Mouse (Mus musculus): ENCODE measurements at regions not wholly inside any gene's neighbourhood (a gene's known extent, or its start where the extent isn't known, plus 50 kb on each side); places are given as distances from the start of the nearest gene placed in this dataset.
A peak's percentile ranks its signal among the peaks of the same experiment; 100 is the strongest.

DNA sequence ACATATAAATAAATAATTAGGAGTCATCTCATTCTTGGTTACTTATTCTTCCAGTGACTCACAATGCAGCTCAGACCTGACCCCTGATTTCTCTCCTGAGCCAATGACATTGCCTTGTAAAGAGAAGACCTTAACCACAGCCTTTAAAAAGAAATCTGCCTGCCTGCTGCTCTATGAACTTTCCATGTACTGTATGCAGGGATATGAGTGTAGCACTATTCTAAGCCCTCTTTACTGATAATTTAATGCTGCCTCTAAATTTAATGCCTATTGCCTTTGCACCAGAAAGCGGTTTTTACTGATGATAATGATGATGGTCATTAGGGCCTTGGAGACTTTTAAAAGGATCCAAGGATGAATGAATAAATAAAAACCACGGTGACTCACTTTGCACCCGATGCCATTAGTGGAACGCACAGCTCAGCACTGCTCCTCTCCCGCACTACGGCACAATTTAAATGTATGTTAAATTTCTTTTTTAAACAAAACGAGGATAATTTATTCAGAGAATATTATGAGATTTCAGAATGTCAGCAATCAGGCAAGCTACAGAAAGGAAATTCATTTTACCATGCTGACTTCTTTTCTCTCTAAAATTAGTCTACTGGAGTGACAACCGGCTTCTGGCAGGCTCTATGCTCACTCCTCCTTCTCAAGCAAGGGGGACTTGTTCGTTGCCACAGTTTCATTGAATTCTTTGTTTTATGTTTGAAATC, 139.5 kb upstream of the Zfp770 start:
- Histone ChIP-seq H3K9ac (ENCODE audit: low read length) (no peak overlapping the region), H3K36me3 (ENCODE audit: control insufficient read depth, insufficient read depth, low read length) (no peaks in the 10 kb centered on the region), H3K4me1 (replicated peaks; ENCODE audit: control insufficient read depth, insufficient read depth, low read length) (0 out of 2 replicates have a peak, but pooled peaks cover 3% of the 10 kb centered on the region), H3K4me3 (ENCODE audit: low read depth, low read length) (no peak overlapping the region), H3K9me3 (ENCODE audit: control insufficient read depth, low read length) (no peaks in the 10 kb centered on the region), H3K27ac (ENCODE audit: low read depth, low read length) (no peak overlapping the region), H3K4me2 (ENCODE audit: low read depth, low read length, severe bottlenecking) (no peak overlapping the region), H3K27me3 (ENCODE audit: control insufficient read depth, insufficient read depth, low read length) (no peaks in the 10 kb centered on the region)
- DNase-seq (ENCODE audit: low spot score) (no peak), ATAC-seq (replicated peaks; ENCODE audit: low FRiP score) (no peak)
- WGBS: 85% methylated on average over 9 of the region's 9 CpGs

DNA sequence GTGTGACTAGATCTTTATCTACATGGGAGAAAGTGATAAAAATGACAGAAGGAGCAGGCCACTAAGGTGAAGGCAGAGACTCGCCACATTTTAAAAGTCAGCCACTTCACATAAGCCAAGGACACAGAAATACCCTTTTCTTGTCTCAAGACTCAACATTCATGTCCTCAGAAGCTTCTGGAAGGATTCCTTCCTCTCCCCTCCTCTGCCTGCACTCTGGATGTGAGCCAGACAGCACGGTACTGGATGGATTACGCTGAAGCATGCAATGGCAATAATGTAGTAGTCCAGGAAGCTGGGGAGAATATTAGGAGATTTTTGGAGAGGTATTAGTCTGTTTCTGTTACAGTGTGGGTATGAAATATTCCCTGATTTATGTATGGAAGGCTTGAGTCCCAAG, 100.5 kb upstream of the Zfp770 start:
- no peak overlapping the region for H3K9ac ChIP-seq (ENCODE audit: low read length)

GRCm38 (mm10) chr2:114295110-114295509, 93.8 kb upstream of the Zfp770 start:
- Histone ChIP-seq H3K4me3 (ENCODE audit: low read depth, low read length) (no peak overlapping the region), H3K27me3 (ENCODE audit: control insufficient read depth, insufficient read depth, low read length) (no peaks in the 10 kb centered on the region), H3K9ac (ENCODE audit: low read length) (no peak overlapping the region), H3K4me2 (ENCODE audit: low read depth, low read length, severe bottlenecking) (no peak overlapping the region), H3K9me3 (ENCODE audit: control insufficient read depth, low read length) (no peaks in the 10 kb centered on the region), H3K36me3 (ENCODE audit: control insufficient read depth, insufficient read depth, low read length) (no peaks in the 10 kb centered on the region), H3K4me1 (replicated peaks; ENCODE audit: control insufficient read depth, insufficient read depth, low read length) (no peaks in the 10 kb centered on the region), H3K27ac (ENCODE audit: low read depth, low read length) (no peak overlapping the region)
- 78% methylated on average over 1 of the region's 1 CpGs for WGBS
- DNase-seq (ENCODE audit: low spot score) (no peak), ATAC-seq (replicated peaks; ENCODE audit: low FRiP score) (no peak)

More for the DNA sequence above, 100.5 kb upstream of the Zfp770 start:
- Histone ChIP-seq H3K27ac (ENCODE audit: low read depth, low read length) (no peak overlapping the region), H3K9me3 (ENCODE audit: control insufficient read depth, low read length) (no peaks in the 10 kb centered on the region), H3K4me2 (ENCODE audit: low read depth, low read length, severe bottlenecking) (no peak overlapping the region), H3K27me3 (ENCODE audit: control insufficient read depth, insufficient read depth, low read length) (no peaks in the 10 kb centered on the region), H3K4me3 (ENCODE audit: low read depth, low read length) (no peak overlapping the region), H3K36me3 (ENCODE audit: control insufficient read depth, insufficient read depth, low read length) (no peaks in the 10 kb centered on the region), H3K4me1 (replicated peaks; ENCODE audit: control insufficient read depth, insufficient read depth, low read length) (no peaks in the 10 kb centered on the region)
- DNase-seq (ENCODE audit: low spot score) (no peak), ATAC-seq (replicated peaks; ENCODE audit: low FRiP score) (no peak)
- 89% methylated on average over 3 of the region's 3 CpGs for WGBS

- Histone ChIP-seq H3K36me3 (ENCODE audit: control insufficient read depth, insufficient read depth, low read length) (no peaks in the 10 kb centered on the region), H3K4me2 (ENCODE audit: low read depth, low read length, severe bottlenecking) (no peak overlapping the region), H3K27ac (ENCODE audit: low read depth, low read length) (no peak overlapping the region), H3K27me3 (ENCODE audit: control insufficient read depth, insufficient read depth, low read length) (no peaks in the 10 kb centered on the region), H3K4me1 (replicated peaks; ENCODE audit: control insufficient read depth, insufficient read depth, low read length) (no peaks in the 10 kb centered on the region), H3K9me3 (ENCODE audit: control insufficient read depth, low read length) (no peaks in the 10 kb centered on the region), H3K9ac (ENCODE audit: low read length) (no peak overlapping the region), H3K4me3 (ENCODE audit: low read depth, low read length) (no peak overlapping the region)
- WGBS: 89% methylated on average over 5 of the region's 5 CpGs
- DNase-seq (ENCODE audit: low spot score): no peak
- no peak for ATAC-seq (replicated peaks; ENCODE audit: low FRiP score)
Observed at GRCm38 (mm10) chr2:114291387-114291786, 90.1 kb upstream of the Zfp770 start.

DNA sequence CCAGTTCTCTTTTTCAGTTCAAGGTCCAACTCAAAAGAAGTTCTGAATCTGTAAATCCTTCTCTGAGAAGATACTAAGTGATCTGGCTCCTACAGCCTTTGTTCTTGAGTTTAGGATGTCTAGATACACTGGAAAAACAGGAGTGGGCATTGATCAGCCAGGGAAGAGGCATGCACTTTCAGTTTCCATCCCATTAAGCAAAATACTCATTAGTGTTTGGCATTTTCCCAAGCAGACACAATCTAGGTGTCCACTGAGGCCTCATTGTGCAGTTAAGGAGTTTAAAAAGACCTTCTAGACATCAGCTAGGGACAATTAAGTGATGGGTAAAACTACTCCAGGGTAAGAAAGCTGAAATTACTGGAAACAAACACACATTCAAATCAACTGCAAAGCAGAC, 74.3 kb upstream of the Zfp770 start:
- no peak overlapping the region for H3K4me2 ChIP-seq (ENCODE audit: low read depth, low read length, severe bottlenecking)
- H3K9me3 ChIP-seq (ENCODE audit: control insufficient read depth, low read length): no peaks in the 10 kb centered on the region
- H3K27ac ChIP-seq (ENCODE audit: low read depth, low read length): no peak overlapping the region
- no peaks in the 10 kb centered on the region for H3K36me3 ChIP-seq (ENCODE audit: control insufficient read depth, insufficient read depth, low read length)
- H3K4me1 ChIP-seq (replicated peaks; ENCODE audit: control insufficient read depth, insufficient read depth, low read length): no peaks in the 10 kb centered on the region
- no peak overlapping the region for H3K9ac ChIP-seq (ENCODE audit: low read length)
- ATAC-seq (replicated peaks; ENCODE audit: low FRiP score) (no peak), DNase-seq (ENCODE audit: low spot score) (no peak)
- no peaks in the 10 kb centered on the region for H3K27me3 ChIP-seq (ENCODE audit: control insufficient read depth, insufficient read depth, low read length)
- H3K4me3 ChIP-seq (ENCODE audit: low read depth, low read length): no peak overlapping the region

GRCm38 (mm10) chr2:114260397-114261071, 59.3 kb upstream of the Zfp770 start:
- WGBS: 43% methylated on average over 8 of the region's 8 CpGs
- ATAC-seq (replicated peaks; ENCODE audit: low FRiP score) (peak; percentile 67), DNase-seq (ENCODE audit: low spot score) (peak; percentile 54)
- peaks cover 4% of the 10 kb centered on the region; the same call in 1 of the 2 replicates for H3K4me1 ChIP-seq (replicated peaks; ENCODE audit: control insufficient read depth, insufficient read depth, low read length)
- H3K27ac ChIP-seq (ENCODE audit: low read depth, low read length): no peak overlapping the region
- no peaks in the 10 kb centered on the region for H3K36me3 ChIP-seq (ENCODE audit: control insufficient read depth, insufficient read depth, low read length)
- H3K4me2 ChIP-seq (ENCODE audit: low read depth, low read length, severe bottlenecking): no peak overlapping the region
- H3K27me3 ChIP-seq (ENCODE audit: control insufficient read depth, insufficient read depth, low read length): no peaks in the 10 kb centered on the region
- H3K9ac ChIP-seq (ENCODE audit: low read length): no peak overlapping the region
- H3K9me3 ChIP-seq (ENCODE audit: control insufficient read depth, low read length): no peaks in the 10 kb centered on the region
- no peak overlapping the region for H3K4me3 ChIP-seq (ENCODE audit: low read depth, low read length)

DNA sequence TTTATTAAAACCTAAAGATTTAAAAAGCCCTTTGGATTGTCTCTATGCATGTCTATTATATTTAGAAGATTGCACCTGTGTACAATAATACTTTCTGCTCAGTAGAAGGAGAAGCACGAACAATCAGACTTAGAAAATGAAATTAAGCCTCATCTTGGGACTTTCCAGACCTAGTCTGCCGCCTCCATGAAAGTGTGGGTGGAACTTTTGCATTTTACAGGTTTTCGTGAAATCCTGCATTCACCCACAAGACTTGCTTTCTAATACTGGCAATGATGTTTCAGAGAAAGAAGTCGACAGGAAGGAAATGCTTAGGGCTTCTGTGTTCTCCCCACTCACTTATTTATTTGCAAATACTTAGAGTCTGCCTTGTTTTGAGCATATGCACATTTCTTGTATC, 58.3 kb upstream of the Zfp770 start:
- DNase-seq (ENCODE audit: low spot score) (no peak), ATAC-seq (replicated peaks; ENCODE audit: low FRiP score) (no peak)
- Histone ChIP-seq H3K4me1 (replicated peaks; ENCODE audit: control insufficient read depth, insufficient read depth, low read length) (peaks cover 4% of the 10 kb centered on the region; the same call in 1 of the 2 replicates), H3K27me3 (ENCODE audit: control insufficient read depth, insufficient read depth, low read length) (no peaks in the 10 kb centered on the region), H3K9me3 (ENCODE audit: control insufficient read depth, low read length) (no peaks in the 10 kb centered on the region), H3K4me3 (ENCODE audit: low read depth, low read length) (no peak overlapping the region), H3K4me2 (ENCODE audit: low read depth, low read length, severe bottlenecking) (no peak overlapping the region), H3K27ac (ENCODE audit: low read depth, low read length) (no peak overlapping the region), H3K36me3 (ENCODE audit: control insufficient read depth, insufficient read depth, low read length) (no peaks in the 10 kb centered on the region), H3K9ac (ENCODE audit: low read length) (no peak overlapping the region)
- WGBS: 79% methylated on average over 4 of the region's 4 CpGs

Data from forebrain, embryonic 11.5 days (tissue).